Mouse (Mus musculus) heart, adult 2 months (tissue): ENCODE data around the gene Kcnk3. TPM values are rescaled to one million over a fixed set of nuclear protein-coding genes. Genes with fewer than 3 reads are reported as not detected.

Source experiments
- DNase-seq, 2 experiments: peaks; one replicate each; pipeline ENCODE4 v3.0.0; 2021
- H3K27ac ChIP-seq: fragments of 200-600 bp; 2 replicates; pipeline ENCODE4 v1.8.1; 2022
- H3K27me3 ChIP-seq: fragments of 200-500 bp; 2 replicates; pipeline ENCODE4 v1.6.1; 2012; ENCODE audit warnings: mild to moderate bottlenecking, low read length, inconsistent platforms, mixed read lengths; ENCODE audit not compliant: control insufficient read depth, insufficient read depth
- H3K36me3 ChIP-seq: fragments of 200-500 bp; 2 replicates; pipeline ENCODE4 v1.6.1; 2012; ENCODE audit warnings: low read length, inconsistent platforms; ENCODE audit not compliant: control insufficient read depth, insufficient read depth
- H3K4me1 ChIP-seq: fragments of 200-500 bp; 2 replicates; pipeline ENCODE4 v1.6.1; 2011; ENCODE audit warnings: low read length; ENCODE audit not compliant: control insufficient read depth, insufficient read depth
- H3K4me3 ChIP-seq: fragments of 200-600 bp; 2 replicates; pipeline ENCODE4 v1.8.1; 2022
- H3K79me2 ChIP-seq: fragments of 200-500 bp; replicated peaks from 2 replicates; pipeline ENCODE4 v1.6.1; 2012; ENCODE audit warnings: mild to moderate bottlenecking, inconsistent platforms, low read length, moderate library complexity, mixed read lengths; ENCODE audit not compliant: control insufficient read depth, insufficient read depth
- H3K9ac ChIP-seq: fragments of 200-500 bp; 2 replicates; pipeline ENCODE4 v1.6.1; 2012; ENCODE audit warnings: low read depth, mild to moderate bottlenecking, control low read depth, inconsistent platforms, low read length, mixed read lengths
- CTCF ChIP-seq: fragments of 200-600 bp; IDR thresholded peaks from 2 replicates; pipeline ENCODE4 v1.8.1; 2022; ENCODE audit warnings: antibody characterized with exemption, mild to moderate bottlenecking, moderate library complexity
- EP300 ChIP-seq: fragments of 200-500 bp; IDR thresholded peaks from 2 replicates; pipeline ENCODE4 v1.6.1; 2011; ENCODE audit warnings: low read depth, low read length, control low read depth; ENCODE audit not compliant: insufficient read depth
- POLR2A ChIP-seq: fragments of 200-500 bp; IDR thresholded peaks from 2 replicates; pipeline ENCODE4 v1.6.1; 2011; ENCODE audit warnings: mild to moderate bottlenecking, low read depth, low read length, control low read depth; ENCODE audit not compliant: insufficient read depth
- WGBS: fragments of 180-500 bp; shearing (Covaris S2); methylation state at CpG from one replicate; pipeline ENCODE4 v1.1.7; 2018; 5-methylcytosine and 5-hydroxymethylcytosine counted together
- intact Hi-C: fragments of 180-260 bp; cut with DNase I; formaldehyde crosslinking; loops from one replicate; pipeline ENCODE4 v1.15.1; 2025
- long read RNA-seq: library from polyadenylated mRNA; stranded (forward); transcript quantifications from one replicate; pipeline ENCODE4 v2.0.0, GENCODE M21; 2021
- polyA plus RNA-seq: library from polyadenylated mRNA; depleted of rRNA; stranded (reverse); fragments of >200 nt; gene quantifications from 2 replicates; pipeline ENCODE4 v1.2.3, GENCODE M21; 2012; rRNA removed
- total RNA-seq, 2 experiments: library from RNA; stranded (reverse); gene quantifications; 2 replicates each; pipeline ENCODE4 v1.2.3; 2021

The Kcnk3 gene
- total RNA-seq: 100 to 1,000 TPM; 259 to 300 TPM
- polyA plus RNA-seq: 382 and 432 TPM in 2 replicates
- long read RNA-seq, transcript Kcnk3-201 (2 exons, 3,811 nt): major isoform, 345 of 550 reads
- long read RNA-seq, partial matches to known transcripts: 51 of 550 reads
- long read RNA-seq, other reads (novel, unspliced or antisense): 154 of 550 reads

DNA sequence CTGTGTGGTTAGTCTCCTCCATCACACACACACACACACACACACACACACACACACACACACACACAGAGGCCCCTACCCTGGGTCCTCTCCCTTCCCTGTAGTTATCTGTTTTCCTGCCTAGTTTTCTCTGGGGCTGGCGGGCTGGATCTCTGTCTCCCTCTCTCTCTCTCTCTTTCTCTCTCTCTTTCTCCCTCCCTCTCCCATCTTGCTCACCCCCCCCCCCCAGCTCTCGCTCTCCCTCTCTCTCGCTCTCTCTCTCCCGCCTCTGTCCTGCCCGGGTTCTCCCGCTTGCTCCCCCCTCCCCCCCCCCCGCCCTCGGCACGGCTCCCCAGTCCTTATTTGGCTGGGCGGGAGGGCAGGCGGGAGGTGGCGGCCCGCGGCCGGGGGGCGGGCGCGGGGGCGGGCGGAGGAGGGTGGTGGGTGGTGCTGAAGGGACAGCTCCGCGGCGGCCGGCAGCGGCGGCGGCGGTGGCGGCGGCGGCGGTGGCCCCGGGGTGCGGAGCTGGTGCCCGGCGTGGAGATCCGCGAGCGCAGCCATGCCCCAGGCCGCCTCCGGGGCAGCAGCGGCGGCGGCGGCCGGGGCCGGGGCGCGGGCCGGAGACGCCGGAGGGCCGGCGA, at the start of gene Kcnk3:
Gene Kcnk3, plus strand, starts transcription at position 490 of the 620 bp plus-strand sequence.
- DNase-seq: peak; percentile 80 to 83
- peak within 1 kb of the TSS; percentile 60 for H3K4me3 ChIP-seq
- intact Hi-C loops: loop anchor here (2.0 to 5.0 kb wide), 2 partner anchors 17 to 70 kb away; no protein-coding TSS in a partner anchor
- peaks cover 8% of the 10 kb centered on the region; the same call in 1 of the 2 replicates for H3K4me1 ChIP-seq
- H3K9ac ChIP-seq: peak within 1 kb of the TSS; percentile 84
- TF ChIP-seq POLR2A (no peak), EP300 (no peak), CTCF (no peak)
- H3K27me3 ChIP-seq: peaks cover 2% of the 10 kb centered on the region; the same call in 1 of the 2 replicates
- peak within 1 kb of the TSS; percentile 87 for H3K27ac ChIP-seq
- no peaks in the 10 kb centered on the region for H3K79me2 ChIP-seq
- H3K36me3 ChIP-seq: no peaks in the 10 kb centered on the region
- 1% methylated on average over 40 of the region's 54 CpGs for WGBS

- Histone ChIP-seq H3K9ac (no peak within 1 kb of the TSS), H3K36me3 (no peaks in the 10 kb centered on the region), H3K79me2 (no peaks in the 10 kb centered on the region), H3K27ac (no peak within 1 kb of the TSS), H3K27me3 (no peaks in the 10 kb centered on the region), H3K4me1 (no peaks in the 10 kb centered on the region), H3K4me3 (no peak within 1 kb of the TSS)
- 52% methylated on average over 2 of the region's 2 CpGs for WGBS
- TF ChIP-seq POLR2A (no peak), EP300 (no peak), CTCF (no peak)
- intact Hi-C loops: no loop called here
- no peak for DNase-seq
Observed at GRCm38 (mm10) chr5:30545698-30546097, 42.3 kb upstream of the Kcnk3 start, which contains the start of gene Cib4. TSS of gene Cib4 (minus strand) at chr5:30545836.

DNA sequence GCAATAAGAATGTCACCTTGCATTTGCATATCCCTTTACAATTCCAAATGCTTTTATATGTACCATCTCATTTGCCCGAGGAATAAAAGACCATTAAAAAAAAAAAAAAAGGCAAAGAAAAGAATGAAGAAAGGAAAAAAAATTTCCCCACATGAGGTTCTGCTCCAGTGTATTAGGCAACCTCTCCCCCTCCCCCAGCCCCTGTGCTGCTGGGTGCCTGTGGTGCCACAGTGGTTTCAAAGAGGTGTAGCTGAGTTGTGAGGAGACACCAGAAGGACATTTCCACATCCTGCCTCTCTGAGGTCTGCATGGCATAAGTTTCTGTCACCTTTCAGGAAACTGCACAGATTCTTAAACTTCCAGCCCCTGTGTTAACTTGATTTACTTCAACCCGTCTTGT, 39.3 kb upstream of the Kcnk3 start:
- WGBS: 74% methylated on average over 2 of the region's 2 CpGs
- no peaks in the 10 kb centered on the region for H3K36me3 ChIP-seq
- H3K27ac ChIP-seq: no peak overlapping the region
- no peaks in the 10 kb centered on the region for H3K4me1 ChIP-seq
- H3K27me3 ChIP-seq: no peaks in the 10 kb centered on the region
- no peak for TF ChIP-seq EP300
- no peak for TF ChIP-seq CTCF
- no peak for TF ChIP-seq POLR2A
- H3K9ac ChIP-seq: no peak overlapping the region
- DNase-seq: no peak
- no peaks in the 10 kb centered on the region for H3K79me2 ChIP-seq
- H3K4me3 ChIP-seq: no peak overlapping the region
- intact Hi-C loops: no loop called here

DNA sequence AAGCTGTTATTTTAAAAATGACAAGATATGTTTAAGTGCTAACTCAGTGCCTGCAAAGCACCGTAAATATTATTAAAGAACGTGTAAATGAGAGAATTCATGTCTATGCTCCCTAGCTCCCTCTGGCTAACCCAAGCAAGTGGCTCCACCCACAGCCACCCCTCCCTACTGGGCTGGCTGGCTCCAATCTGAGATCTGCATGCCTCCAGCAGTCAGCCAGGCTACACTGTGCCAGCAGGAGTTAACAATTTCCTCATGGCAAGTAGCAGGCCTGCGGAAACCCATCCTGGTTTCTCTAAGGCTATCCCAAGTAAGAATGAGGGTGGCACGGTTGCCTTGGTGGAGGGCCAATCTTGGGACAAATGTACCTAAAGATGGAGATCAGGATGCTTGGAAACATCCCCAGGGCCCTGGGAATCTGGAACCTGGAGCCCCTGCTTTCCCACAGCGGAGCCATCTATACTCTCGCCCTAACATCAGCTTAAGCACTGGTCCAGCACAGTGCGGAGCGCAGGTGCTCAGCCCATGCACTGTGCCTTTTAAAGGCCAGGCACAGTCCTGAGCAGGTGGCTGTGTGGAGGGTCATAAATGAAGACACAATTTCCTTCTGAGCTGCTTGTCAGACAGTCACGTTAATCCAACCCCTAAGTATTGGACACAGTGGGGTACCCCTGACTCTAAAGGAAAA, 37.5 kb upstream of the Kcnk3 start:
- intact Hi-C loops: no loop called here
- H3K9ac ChIP-seq: no peak overlapping the region
- 59% methylated on average over 9 of the region's 9 CpGs for WGBS
- DNase-seq: peak in 1 of 2 experiments; percentile 29
- no peaks in the 10 kb centered on the region for H3K36me3 ChIP-seq
- no peak overlapping the region for H3K4me3 ChIP-seq
- no peaks in the 10 kb centered on the region for H3K27me3 ChIP-seq
- H3K79me2 ChIP-seq: no peaks in the 10 kb centered on the region
- no peak overlapping the region for H3K27ac ChIP-seq
- TF ChIP-seq EP300: no peak
- peak; percentile 45 for TF ChIP-seq CTCF
- no peaks in the 10 kb centered on the region for H3K4me1 ChIP-seq

DNA sequence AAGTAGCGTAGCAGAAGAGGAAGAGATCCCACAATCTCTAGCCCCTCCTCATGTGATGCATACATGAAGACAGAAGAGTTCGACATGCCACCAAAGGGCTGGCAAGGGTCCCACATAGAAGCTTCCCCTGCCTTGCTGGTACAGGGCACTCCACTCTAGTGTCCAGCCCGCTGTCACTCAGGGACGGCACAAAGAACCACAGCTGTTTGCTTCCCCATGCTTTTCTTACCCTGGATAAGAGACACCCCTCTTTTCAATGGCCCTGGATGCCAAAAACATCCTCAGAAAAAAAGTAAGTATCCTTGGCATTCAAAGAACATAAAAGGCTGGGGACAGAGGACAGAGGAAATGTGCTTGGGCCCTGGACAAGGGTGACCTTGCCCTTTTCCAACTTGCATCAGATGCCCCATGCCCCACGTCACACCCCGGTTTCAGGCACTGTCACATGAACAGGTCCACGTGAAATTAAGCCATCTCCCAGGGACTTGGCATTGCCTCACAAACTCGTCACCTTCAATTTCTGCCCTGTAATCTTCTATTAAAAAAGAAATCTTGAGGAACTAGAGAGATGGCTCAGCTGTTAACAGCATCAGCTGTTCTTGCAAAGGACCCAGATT, 36.8 kb upstream of the Kcnk3 start:
- TF ChIP-seq EP300: no peak
- no peak for TF ChIP-seq CTCF
- no peak for TF ChIP-seq POLR2A
- intact Hi-C loops: no loop called here
- 88% methylated on average over 8 of the region's 8 CpGs for WGBS
- H3K4me3 ChIP-seq: no peak overlapping the region
- H3K79me2 ChIP-seq: no peaks in the 10 kb centered on the region
- no peak overlapping the region for H3K9ac ChIP-seq
- H3K4me1 ChIP-seq: no peaks in the 10 kb centered on the region
- no peak for DNase-seq
- H3K27me3 ChIP-seq: no peaks in the 10 kb centered on the region
- no peaks in the 10 kb centered on the region for H3K36me3 ChIP-seq
- H3K27ac ChIP-seq: no peak overlapping the region

DNA sequence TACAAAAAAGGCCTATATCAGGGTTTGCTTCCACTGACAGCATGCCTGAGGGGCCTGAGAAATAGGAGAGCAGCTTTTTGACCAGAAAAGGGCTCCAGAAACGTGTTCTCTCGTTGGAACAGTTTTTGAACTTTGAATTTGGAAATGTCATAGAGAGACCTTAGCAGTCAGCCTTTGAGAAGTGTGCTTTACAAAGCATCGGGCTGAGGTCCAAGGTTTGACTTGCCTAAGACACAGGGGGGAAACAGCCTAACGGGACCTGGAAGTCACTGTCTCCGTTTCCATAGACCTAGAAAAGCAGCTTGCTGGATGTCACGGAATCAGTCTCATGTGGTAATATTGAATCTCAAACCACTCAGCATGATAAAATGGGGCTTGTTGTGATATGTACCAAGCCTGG, 36.0 kb upstream of the Kcnk3 start:
- Histone ChIP-seq H3K4me3 (no peak overlapping the region), H3K4me1 (no peaks in the 10 kb centered on the region), H3K27me3 (no peaks in the 10 kb centered on the region), H3K36me3 (no peaks in the 10 kb centered on the region), H3K27ac (no peak overlapping the region), H3K79me2 (no peaks in the 10 kb centered on the region), H3K9ac (no peak overlapping the region)
- no peak for DNase-seq
- intact Hi-C loops: no loop called here
- TF ChIP-seq EP300: no peak
- no peak for TF ChIP-seq POLR2A
- no peak for TF ChIP-seq CTCF
- WGBS: 75% methylated on average over 6 of the region's 6 CpGs
